Mouse (Mus musculus) myocyte (in vitro differentiated cells): Measurements from ENCODE around the gene Pwwp2b.

Experiments used
- E2F4 ChIP-seq: IDR thresholded peaks from one replicate; pipeline ENCODE4 v1.6.1; 2011; ENCODE audit warnings: mild to moderate bottlenecking, control low read depth, moderate library complexity; ENCODE audit not compliant: insufficient read depth
- MAX ChIP-seq: IDR thresholded peaks from one replicate; pipeline ENCODE4 v1.6.1; 2011; ENCODE audit warnings: low read depth, mild to moderate bottlenecking, control low read depth
- MYOD1 ChIP-seq, 3 experiments: IDR thresholded peaks; one replicate each; pipeline ENCODE4 v1.6.1; 2011; ENCODE audit warnings: control low read depth in 2 of 3, low read depth in 2 of 3, mild to moderate bottlenecking in 2 of 3, moderate library complexity in 1 of 3; ENCODE audit not compliant: insufficient read length in 2 of 3, control insufficient read depth in 1 of 3
- MYOG ChIP-seq, 3 experiments: IDR thresholded peaks; one replicate each; pipeline ENCODE4 v1.6.1; 2011; ENCODE audit warnings: control low read depth in 2 of 3, low read depth in 2 of 3, mild to moderate bottlenecking in 2 of 3; ENCODE audit not compliant: insufficient read length in 2 of 3, control insufficient read depth in 1 of 3, insufficient read depth in 1 of 3
- POLR2A ChIP-seq: IDR thresholded peaks from one replicate; pipeline ENCODE4 v1.6.1; 2011; ENCODE audit warnings: low read depth, mild to moderate bottlenecking, control low read depth, moderate library complexity; ENCODE audit not compliant: insufficient read length
- POLR2AphosphoS2 ChIP-seq: IDR thresholded peaks from one replicate; pipeline ENCODE4 v1.6.1; 2011; ENCODE audit warnings: low read depth, control low read depth; ENCODE audit not compliant: insufficient read length
- REST ChIP-seq: IDR thresholded peaks from one replicate; pipeline ENCODE4 v1.6.1; 2011; ENCODE audit warnings: mild to moderate bottlenecking, control low read depth, moderate library complexity; ENCODE audit not compliant: insufficient read depth, insufficient read length
- SRF ChIP-seq: IDR thresholded peaks from one replicate; pipeline ENCODE4 v1.6.1; 2011; ENCODE audit warnings: low read depth; ENCODE audit not compliant: control insufficient read depth, insufficient read length
- TCF3 ChIP-seq: IDR thresholded peaks from one replicate; pipeline ENCODE4 v1.6.1; 2011; ENCODE audit warnings: low read depth, control low read depth; ENCODE audit not compliant: insufficient read length
- USF1 ChIP-seq: IDR thresholded peaks from one replicate; pipeline ENCODE4 v1.6.1; 2011; ENCODE audit warnings: low read depth, mild to moderate bottlenecking, control low read depth, moderate library complexity

GRCm38 (mm10) chr7:139314716-139315115, 66.4 kb downstream of the Pwwp2b start:
- TF ChIP-seq POLR2A (no peak), MAX (no peak), MYOG (IDR thresholded peaks at IDR 0.05; ENCODE audit: control insufficient read depth in 1 of 3, insufficient read depth in 1 of 3, insufficient read length in 2 of 3, low read depth in 2 of 3) (no peak), USF1 (no peak), SRF (no peak), POLR2AphosphoS2 (no peak), REST (no peak), E2F4 (no peak), MYOD1 (IDR thresholded peaks at IDR 0.05; ENCODE audit: control insufficient read depth in 1 of 3, insufficient read length in 2 of 3, low read depth in 2 of 3) (no peak), TCF3 (no peak)
